Comparison of ENCODE assay signal across 14 mouse cellular contexts in the genomic region with DNA sequence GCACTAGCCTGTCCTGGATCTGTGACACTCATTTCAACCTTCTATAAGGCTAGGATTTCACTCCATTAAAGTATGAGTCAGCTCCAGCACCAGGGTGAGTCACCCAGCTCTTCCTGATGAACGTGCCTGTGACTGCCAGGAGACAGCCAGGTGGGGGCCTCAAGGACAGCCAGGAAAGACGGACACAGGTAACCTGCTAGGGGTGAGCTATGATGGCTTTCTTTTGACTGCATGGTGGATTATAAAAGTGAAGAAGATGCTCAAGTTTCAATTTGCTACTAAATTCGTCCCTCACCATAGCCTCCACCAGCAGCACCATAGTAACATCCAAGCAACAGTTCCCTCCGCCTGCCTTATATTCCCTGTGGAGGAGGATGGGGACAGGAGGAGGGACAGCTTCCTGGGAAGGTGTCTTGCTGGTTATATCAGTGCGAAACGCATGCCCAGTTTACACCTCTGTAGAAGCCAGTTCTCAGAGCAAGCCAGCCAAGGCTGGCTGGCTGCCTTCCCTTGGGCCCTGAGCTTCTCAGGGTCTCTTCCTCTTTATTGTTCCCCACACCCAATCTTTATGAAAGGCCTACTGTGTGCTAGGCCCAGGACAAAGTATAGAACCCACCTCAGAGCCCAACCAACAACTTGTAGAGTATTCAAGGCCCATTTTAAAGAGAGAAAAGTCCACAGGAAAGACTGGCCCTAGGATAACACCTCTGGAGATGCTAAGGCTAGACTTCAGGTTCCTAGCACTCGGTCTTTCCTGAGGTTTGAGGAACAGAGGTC. TPM values are rescaled to one million over a fixed set of nuclear protein-coding genes. Genes with fewer than 3 reads are reported as not detected.
DNase-seq lines count a peak whose midpoint lies in the region; ATAC-seq and TF ChIP-seq lines count a peak whose summit lies in the region.
"Had no signal": no experiment of that assay in that cellular context is flagged by ENCODE, and none has a peak within 500 bp of the region (broad histone marks: within the 10 kb centered on the region; RNA-seq: fewer than 3 reads in every experiment).

No protein-coding gene starts in this region.

- no peak for TF ChIP-seq EP300 in stomach, postnatal 0 days (optimal IDR thresholded peaks at IDR 0.05)

- no peak overlapping the region for H3K4me3 ChIP-seq in embryonic facial prominence, embryonic 15.5 days (replicated peaks)
- H3K4me3 ChIP-seq in embryonic facial prominence, embryonic 10.5 days = no peak overlapping the region
- H3K4me3 ChIP-seq in liver, embryonic 13.5 days (replicated peaks) = no peak overlapping the region
- no peak overlapping the region for H3K4me3 ChIP-seq in intestine, embryonic 15.5 days (replicated peaks)
- H3K4me3 ChIP-seq in stomach, postnatal 0 days (ENCODE audit: low read depth, low read length) = no peak overlapping the region
- H3K4me3 ChIP-seq: midbrain, embryonic 12.5 days; neural tube, embryonic 13.5 days had no signal

- 70% methylated on average over 7 of the region's 7 CpGs for WGBS in embryonic facial prominence, embryonic 15.5 days
- WGBS in embryonic facial prominence, embryonic 10.5 days = 80% methylated on average over 7 of the region's 7 CpGs
- 77% methylated on average over 7 of the region's 7 CpGs for whole genome bisulfite sequencing in liver, embryonic 13.5 days (ENCODE audit: insufficient replicate concordance)
- 67% methylated on average over 7 of the region's 7 CpGs for WGBS in intestine, embryonic 15.5 days
- WGBS in stomach, postnatal 0 days = 70% methylated on average over 7 of the region's 7 CpGs

- H3K27ac ChIP-seq in embryonic facial prominence, embryonic 15.5 days (replicated peaks) = peak overlapping the region; percentile 39
- H3K27ac ChIP-seq in embryonic facial prominence, embryonic 10.5 days (replicated peaks) = no peak overlapping the region
- H3K27ac ChIP-seq in liver, embryonic 13.5 days = peak overlapping the region; percentile 51
- H3K27ac ChIP-seq in intestine, embryonic 15.5 days = peak overlapping the region; percentile 58
- H3K27ac ChIP-seq in stomach, postnatal 0 days (replicated peaks) = peak overlapping the region; percentile 45
- H3K27ac ChIP-seq: midbrain, embryonic 12.5 days; neural tube, embryonic 13.5 days had no signal

- no peak overlapping the region for H3K9ac ChIP-seq in embryonic facial prominence, embryonic 15.5 days
- H3K9ac ChIP-seq in liver, embryonic 13.5 days = 0 out of 2 replicates have a peak overlapping the region, but pooled peaks have one; percentile 22
- no peak overlapping the region for H3K9ac ChIP-seq in intestine, embryonic 15.5 days
- H3K9ac ChIP-seq in stomach, postnatal 0 days (ENCODE audit: low read length) = no peak overlapping the region
- H3K9ac ChIP-seq: midbrain, embryonic 12.5 days; neural tube, embryonic 13.5 days had no signal

- no peaks in the 10 kb centered on the region for H3K9me3 ChIP-seq in embryonic facial prominence, embryonic 15.5 days (replicated peaks)
- H3K9me3 ChIP-seq in embryonic facial prominence, embryonic 10.5 days = no peaks in the 10 kb centered on the region
- H3K9me3 ChIP-seq in liver, embryonic 13.5 days (replicated peaks) = no peaks in the 10 kb centered on the region
- H3K9me3 ChIP-seq in intestine, embryonic 15.5 days = no peaks in the 10 kb centered on the region
- H3K9me3 ChIP-seq in stomach, postnatal 0 days (ENCODE audit: control insufficient read depth, low read length) = no peaks in the 10 kb centered on the region
- H3K9me3 ChIP-seq: midbrain, embryonic 12.5 days; neural tube, embryonic 13.5 days had no signal

- H3K36me3 ChIP-seq in embryonic facial prominence, embryonic 15.5 days = no peaks in the 10 kb centered on the region
- no peaks in the 10 kb centered on the region for H3K36me3 ChIP-seq in embryonic facial prominence, embryonic 10.5 days (replicated peaks)
- no peaks in the 10 kb centered on the region for H3K36me3 ChIP-seq in liver, embryonic 13.5 days
- no peaks in the 10 kb centered on the region for H3K36me3 ChIP-seq in intestine, embryonic 15.5 days
- H3K36me3 ChIP-seq in stomach, postnatal 0 days (ENCODE audit: control insufficient read depth, insufficient read depth, low read length) = no peaks in the 10 kb centered on the region
- H3K36me3 ChIP-seq: midbrain, embryonic 12.5 days; neural tube, embryonic 13.5 days had no signal

- peaks cover 13% of the 10 kb centered on the region for H3K4me1 ChIP-seq in embryonic facial prominence, embryonic 15.5 days
- peaks cover 26% of the 10 kb centered on the region for H3K4me1 ChIP-seq in embryonic facial prominence, embryonic 10.5 days
- peaks cover 69% of the 10 kb centered on the region for H3K4me1 ChIP-seq in liver, embryonic 13.5 days (replicated peaks)
- peaks cover 14% of the 10 kb centered on the region for H3K4me1 ChIP-seq in intestine, embryonic 15.5 days (replicated peaks)
- H3K4me1 ChIP-seq in stomach, postnatal 0 days (replicated peaks; ENCODE audit: control insufficient read depth, insufficient read depth) = no peaks in the 10 kb centered on the region; the same call in 1 of the 2 replicates

- no peak for DNase-seq in embryonic facial prominence, embryonic 10.5 days (ENCODE audit: low spot score)
- DNase-seq in liver, embryonic 13.5 days = no peak
- DNase-seq in liver = no peak
- peak; percentile 42 for DNase-seq in stomach, postnatal 0 days (ENCODE audit: low spot score)
- DNase-seq in cerebellum, adult 18-20 months = no peak
- no peak for DNase-seq in embryo, embryonic 10 days (ENCODE audit: low spot score)
- DNase-seq: cerebellum, adult 11 months; heart, postnatal 4 days; thymus, postnatal 4 days had no signal

- H3K4me2 ChIP-seq in embryonic facial prominence, embryonic 15.5 days (replicated peaks) = no peak overlapping the region
- no peak overlapping the region for H3K4me2 ChIP-seq in liver, embryonic 13.5 days
- no peak overlapping the region for H3K4me2 ChIP-seq in intestine, embryonic 15.5 days (replicated peaks)
- H3K4me2 ChIP-seq in stomach, postnatal 0 days (replicated peaks; ENCODE audit: low read depth) = no peak overlapping the region
- H3K4me2 ChIP-seq: midbrain, embryonic 12.5 days; neural tube, embryonic 13.5 days had no signal

- no peaks in the 10 kb centered on the region for H3K27me3 ChIP-seq in embryonic facial prominence, embryonic 15.5 days
- no peaks in the 10 kb centered on the region for H3K27me3 ChIP-seq in embryonic facial prominence, embryonic 10.5 days (replicated peaks; ENCODE audit: low read depth, poor library complexity, severe bottlenecking)
- peaks cover 5% of the 10 kb centered on the region; the same call in 1 of the 2 replicates for H3K27me3 ChIP-seq in liver, embryonic 13.5 days
- no peaks in the 10 kb centered on the region for H3K27me3 ChIP-seq in intestine, embryonic 15.5 days (replicated peaks)
- no peaks in the 10 kb centered on the region for H3K27me3 ChIP-seq in stomach, postnatal 0 days (ENCODE audit: control insufficient read depth, insufficient read depth, low read length)
- H3K27me3 ChIP-seq: neural tube, embryonic 13.5 days had no signal

- no peak for TF ChIP-seq CTCF in stomach, postnatal 0 days (IDR thresholded peaks at IDR 0.05; ENCODE audit: low read depth)

- no peak for ATAC-seq in embryonic facial prominence, embryonic 15.5 days (ENCODE audit: insufficient number of reproducible peaks, low FRiP score, low TSS enrichment, low read depth)
- ATAC-seq in liver, embryonic 13.5 days (ENCODE audit: low read depth) = no peak
- ATAC-seq in intestine, embryonic 15.5 days = peak; percentile 50
- 0 out of 2 replicates have a peak, but pooled peaks have one; percentile 22 for ATAC-seq in stomach, postnatal 0 days (ENCODE audit: low FRiP score, low TSS enrichment)
- ATAC-seq: forebrain, embryonic 16.5 days had no signal

RNA-seq across cellular contexts. Expression of gene Slc2a1, which starts 6.0 kb away (rescaled TPM):
- 141 and 160 TPM in 2 replicates for polyA plus RNA-seq in embryonic facial prominence, embryonic 15.5 days (2015; fragmentation: Nextera tagmentation; extraction: Ambion mirVana)
- 140 and 166 TPM in 2 replicates for polyA plus RNA-seq in embryonic facial prominence, embryonic 10.5 days (2016; fragmentation: Nextera tagmentation; extraction: Ambion mirVana)
- 272 and 303 TPM in 2 replicates for polyA plus RNA-seq in liver, embryonic 13.5 days (2015; fragmentation: Nextera tagmentation; extraction: Ambion mirVana)
- 132 and 136 TPM in 2 replicates for polyA plus RNA-seq in intestine, embryonic 15.5 days (2015; fragmentation: Nextera tagmentation; extraction: Ambion mirVana)
- polyA plus RNA-seq in stomach, postnatal 0 days (2015; fragmentation: Nextera tagmentation; extraction: Ambion mirVana) = 36.9 and 39.8 TPM in 2 replicates

Comparison
In these comparisons a context has a peak if more than half of its experiments do, and no peak if none do; other contexts are left out.
1. ATAC-seq: peak in intestine, embryonic 15.5 days (single experiment) and stomach, postnatal 0 days (single experiment); none in embryonic facial prominence, embryonic 15.5 days (single experiment) and liver, embryonic 13.5 days (single experiment).